Mouse (Mus musculus) retina, adult 2 months (tissue): ENCODE measurements around the gene Zbtb12.

Source experiments
- DNase-seq: peaks from one replicate; pipeline ENCODE4 v3.0.0-alpha.2; 2012; ENCODE audit warnings: low read depth, low spot score

The Zbtb12 gene

GRCm38 (mm10) chr17:34865981-34866380 is 13.3 kb upstream of the Zbtb12 start:
- no peak for DNase-seq

GRCm38 (mm10) chr17:34874321-34874720 is 5.0 kb upstream of the Zbtb12 start:
- DNase-seq, result no peak

- no peak for DNase-seq
Observed at GRCm38 (mm10) chr17:34881166-34881565, 1.9 kb downstream of the Zbtb12 start.

DNA sequence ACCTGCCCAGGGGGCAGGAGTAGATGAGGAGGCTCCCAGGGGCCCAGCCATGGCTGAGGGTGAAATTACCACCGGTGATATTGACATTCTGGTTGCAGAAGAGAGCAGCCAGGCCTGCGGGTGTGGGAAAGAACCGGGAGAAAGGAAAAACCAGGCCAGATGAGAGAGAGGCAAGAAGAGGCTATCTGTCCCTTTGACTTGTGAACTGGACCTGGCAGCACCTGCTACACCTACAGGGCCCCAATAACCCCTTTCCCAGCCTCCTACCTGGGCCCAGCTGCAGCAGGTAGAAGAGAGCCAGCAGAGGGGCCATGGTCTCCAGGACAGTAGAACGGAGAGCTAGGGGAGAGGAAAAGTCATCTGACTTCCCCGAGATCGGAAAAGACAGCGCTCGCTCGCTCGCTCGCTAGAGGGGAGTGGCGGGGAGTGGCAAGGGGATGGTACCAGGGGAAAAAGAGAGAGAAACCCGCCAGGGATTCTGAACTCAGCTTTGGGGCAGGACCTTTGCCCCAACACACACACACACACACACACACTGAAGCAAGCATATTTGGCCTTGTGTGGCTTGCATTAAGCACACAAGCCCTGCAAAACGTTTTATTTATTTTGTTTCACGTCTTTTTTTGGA is 2.5 kb downstream of the Zbtb12 start, which contains the start of gene Gm20547:
Gene Gm20547, minus strand, starts transcription at position 360 of the 628 bp plus-strand sequence.
- no peak for DNase-seq

DNA sequence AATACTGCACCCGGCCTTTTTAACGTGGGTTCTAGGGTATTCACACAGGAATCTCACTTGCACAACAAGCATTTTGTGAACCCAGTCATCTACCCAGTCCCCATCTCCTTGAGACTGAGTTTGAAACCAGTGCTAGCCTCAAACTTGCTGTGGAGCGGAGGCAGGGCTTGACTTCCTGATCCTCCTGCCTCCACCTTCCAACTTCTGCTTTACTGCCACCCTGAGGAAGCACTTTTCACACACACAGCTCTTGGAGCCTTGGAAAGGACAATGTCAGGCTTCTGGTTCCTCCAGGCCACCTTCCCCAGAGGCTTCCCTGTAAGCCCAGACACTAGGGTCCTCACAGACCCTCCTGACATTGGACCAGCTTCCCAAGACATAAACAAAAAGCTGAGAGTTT is 4.0 kb downstream of the Zbtb12 start:
- no peak for DNase-seq

GRCm38 (mm10) chr17:34884704-34885103 is 5.4 kb downstream of the Zbtb12 start:
- DNase-seq, result no peak

GRCm38 (mm10) chr17:34885615-34886014 is 6.3 kb downstream of the Zbtb12 start:
- no peak for DNase-seq

- no peak for DNase-seq
Observed at GRCm38 (mm10) chr17:34887942-34888341, 8.7 kb downstream of the Zbtb12 start.

DNA sequence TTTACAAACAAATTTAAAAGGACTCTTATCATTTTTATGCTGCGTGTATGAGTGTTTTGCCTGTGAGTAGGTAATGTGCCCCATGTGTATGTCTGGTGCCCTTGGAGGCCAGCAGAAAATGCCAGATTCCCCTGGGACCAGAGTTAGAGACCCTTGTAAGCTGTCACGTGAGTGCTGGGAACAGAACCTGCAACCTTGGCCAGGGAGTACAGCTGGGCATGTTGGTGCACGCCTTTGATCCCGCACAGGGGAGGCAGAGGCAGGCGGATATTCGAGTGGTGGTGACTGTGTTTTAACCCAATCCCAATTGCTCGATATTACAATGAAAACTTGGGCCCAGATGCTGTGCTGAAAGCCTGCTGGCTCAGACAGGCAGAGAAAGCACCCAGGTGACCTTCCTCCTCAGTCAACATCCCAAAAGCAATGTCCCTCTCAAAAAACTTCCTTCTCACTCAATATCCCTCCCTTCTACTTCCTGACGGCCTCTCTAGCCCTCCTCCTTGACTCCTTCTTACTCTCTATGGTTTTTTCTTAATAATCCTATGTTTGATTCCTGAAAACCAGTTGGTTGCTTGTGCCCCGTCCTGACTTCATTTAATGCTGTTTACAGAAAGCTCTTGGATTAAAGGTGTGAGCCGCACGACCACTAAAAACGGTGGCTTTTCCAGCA is 10.9 kb downstream of the Zbtb12 start:
- no peak for DNase-seq

GRCm38 (mm10) chr17:34891377-34891776 is 12.1 kb downstream of the Zbtb12 start:
- no peak for DNase-seq

GRCm38 (mm10) chr17:34893072-34893824 is 14.0 kb downstream of the Zbtb12 start:
- no peak for DNase-seq

GRCm38 (mm10) chr17:34894074-34894597 is 14.9 kb downstream of the Zbtb12 start:
- DNase-seq, result peak; percentile 99

DNA sequence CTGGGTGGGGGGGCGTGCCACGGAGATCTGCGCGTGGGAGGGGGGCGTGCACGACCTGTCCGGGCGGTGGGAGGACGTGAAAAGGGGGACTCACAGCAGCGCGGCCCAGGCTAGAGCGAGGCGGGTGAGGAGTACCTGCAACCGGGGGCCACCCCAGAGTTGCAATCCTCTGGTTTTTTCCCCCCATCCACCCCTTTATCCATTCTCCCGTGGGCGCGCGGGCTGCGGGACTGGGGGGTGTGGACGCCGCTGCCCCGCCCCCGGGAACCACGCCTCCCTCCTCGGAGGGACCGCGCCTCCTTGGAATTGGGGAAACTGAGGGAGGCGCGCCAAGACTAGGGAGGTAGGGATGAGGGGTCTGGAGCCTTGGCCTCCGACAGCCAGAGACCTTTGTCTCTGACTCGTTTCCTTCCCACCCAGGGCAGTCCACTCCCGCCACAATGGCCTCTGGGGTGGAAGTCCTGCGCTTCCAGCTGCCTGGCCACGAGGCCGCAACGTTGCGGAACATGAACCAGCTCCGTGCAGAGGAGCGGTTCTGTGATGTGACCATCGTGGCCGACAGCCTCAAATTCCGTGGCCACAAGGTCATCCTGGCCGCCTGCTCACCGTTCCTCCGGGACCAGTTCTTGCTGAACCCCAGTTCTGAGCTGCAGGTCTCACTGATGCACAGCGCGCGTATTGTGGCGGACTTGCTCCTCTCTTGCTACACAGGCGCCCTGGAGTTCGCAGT is 15.7 kb downstream of the Zbtb12 start:
- no peak for DNase-seq

DNA sequence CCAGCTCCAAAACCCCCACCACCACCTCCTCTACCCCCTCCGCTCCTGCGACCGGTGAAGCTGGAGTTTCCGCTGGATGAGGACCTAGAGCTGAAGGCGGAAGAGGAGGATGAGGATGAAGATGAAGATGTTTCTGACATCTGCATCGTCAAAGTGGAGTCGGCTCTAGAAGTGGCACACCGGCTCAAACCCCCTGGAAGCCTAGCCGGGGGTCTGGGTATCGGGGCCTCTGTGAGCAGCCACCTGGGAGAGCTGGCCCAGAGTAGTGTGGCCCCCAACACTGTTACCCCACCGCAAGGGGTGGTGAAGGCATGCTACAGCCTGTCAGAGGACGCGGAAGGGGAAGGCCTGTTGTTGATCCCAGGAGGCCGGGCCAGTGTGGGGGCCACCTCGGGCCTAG is 16.4 kb downstream of the Zbtb12 start:
- DNase-seq, result no peak

DNA sequence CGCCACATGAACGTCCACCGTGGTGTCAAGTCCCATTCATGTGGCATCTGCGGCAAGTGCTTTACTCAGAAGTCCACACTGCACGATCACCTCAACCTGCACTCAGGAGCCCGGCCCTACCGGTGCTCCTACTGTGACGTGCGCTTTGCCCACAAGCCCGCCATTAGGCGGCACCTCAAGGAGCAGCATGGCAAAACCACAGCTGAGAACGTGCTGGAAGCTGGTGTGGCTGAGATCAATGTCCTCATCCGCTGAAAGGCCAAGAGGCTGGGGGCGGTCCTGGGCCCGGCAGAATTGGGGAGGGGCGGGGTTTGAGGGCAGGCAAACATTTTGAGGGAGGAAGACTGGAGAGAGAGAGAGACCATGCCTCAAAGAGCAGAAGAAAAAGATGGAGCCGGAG is 17.1 kb downstream of the Zbtb12 start:
- DNase-seq, result no peak

DNA sequence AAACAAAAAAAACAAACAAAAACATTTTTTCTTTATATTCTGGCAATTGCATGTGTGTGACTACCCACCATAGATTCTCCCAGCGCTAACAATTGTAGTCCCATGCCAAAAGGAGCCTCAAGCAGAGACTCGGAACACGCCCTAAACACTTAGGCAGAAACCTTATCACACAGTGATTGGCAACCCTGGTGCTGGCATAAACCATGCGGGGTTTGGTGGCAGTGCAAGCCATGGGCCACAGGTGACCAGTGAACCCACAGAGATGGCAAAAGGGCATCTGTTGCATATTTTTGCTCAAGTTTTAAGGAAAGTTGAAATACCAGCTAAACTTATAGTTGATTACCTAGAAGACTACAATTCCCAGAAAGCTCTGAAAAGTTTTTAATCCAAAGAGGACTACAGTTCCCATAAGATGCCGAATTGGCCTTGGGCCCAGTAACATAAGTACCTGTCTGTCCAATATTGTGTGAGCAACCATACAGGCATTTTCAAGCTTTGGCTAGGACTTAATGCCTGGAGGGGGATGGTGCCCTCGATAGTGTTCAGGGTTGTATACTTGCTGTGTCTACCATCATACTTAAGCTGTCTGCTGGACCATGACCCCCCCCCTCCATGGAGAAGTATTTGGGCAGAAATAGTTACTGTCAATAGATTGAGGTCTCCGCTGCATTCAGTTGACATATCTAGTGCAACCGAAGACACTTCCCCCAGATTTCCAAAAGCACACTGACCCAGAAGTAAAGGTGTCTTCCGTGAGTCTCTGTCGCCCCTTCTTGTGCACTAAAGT is 18.3 kb downstream of the Zbtb12 start:
- no peak for DNase-seq

GRCm38 (mm10) chr17:34898160-34898586 is 18.9 kb downstream of the Zbtb12 start, which contains the start of the genes C2 and Ehmt2:
TSS of gene C2 (minus strand) at chr17:34898265.
TSS of gene Ehmt2 (plus strand) at chr17:34898469.
- DNase-seq, result peak; percentile 53

DNA sequence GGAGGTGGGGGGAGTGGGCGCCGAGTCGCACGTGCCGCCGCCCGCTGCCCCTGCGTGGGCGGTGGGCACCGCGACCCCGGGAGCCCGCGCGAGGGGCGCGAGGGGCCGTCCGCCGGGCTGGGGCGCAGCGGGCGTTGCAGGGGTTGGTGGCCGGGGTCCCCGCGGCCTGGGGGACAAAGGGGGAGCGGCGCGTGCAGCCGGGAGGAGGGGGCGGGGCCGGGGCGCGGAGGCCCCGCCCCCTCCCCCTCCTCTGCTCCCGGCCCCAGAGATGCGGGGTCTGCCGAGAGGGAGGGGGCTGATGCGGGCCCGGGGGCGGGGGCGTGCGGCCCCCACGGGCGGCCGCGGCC is 19.4 kb downstream of the Zbtb12 start:
- no peak for DNase-seq

GRCm38 (mm10) chr17:34899053-34899889 is 20.0 kb downstream of the Zbtb12 start:
- DNase-seq, result no peak

DNA sequence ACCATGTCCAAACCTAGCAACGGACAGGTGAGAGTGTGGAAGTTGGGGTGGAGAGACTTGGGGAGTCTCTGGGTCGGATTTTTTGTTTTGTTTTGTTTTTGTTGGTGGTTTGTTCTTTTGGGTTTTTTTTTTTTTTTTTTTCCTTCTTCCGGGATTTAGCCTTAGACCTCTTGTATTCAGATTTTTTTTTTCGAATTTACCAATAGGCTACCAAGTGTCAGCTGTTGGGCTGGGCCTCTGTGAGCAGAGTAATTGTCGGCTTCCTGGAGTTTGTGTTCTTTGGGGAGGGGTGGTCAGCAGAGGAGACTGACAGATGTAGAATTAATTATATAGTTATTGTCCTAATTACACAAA is 20.6 kb downstream of the Zbtb12 start:
- DNase-seq, result no peak
